Mouse (Mus musculus) testis, adult 2 months (tissue): ENCODE measurements around the gene Tmem107.

ENCODE experiments used
- CTCF ChIP-seq: fragments of 200-500 bp; IDR thresholded peaks from 2 replicates; pipeline ENCODE4 v1.5.1; 2012; ENCODE audit warnings: low read depth, mild to moderate bottlenecking, inconsistent platforms, low read length, moderate library complexity; ENCODE audit not compliant: control insufficient read depth, insufficient read depth, insufficient replicate concordance
- POLR2A ChIP-seq: fragments of 200-500 bp; IDR thresholded peaks from 2 replicates; pipeline ENCODE4 v1.6.1; 2012; ENCODE audit warnings: low read depth, mild to moderate bottlenecking, inconsistent platforms, low read length, moderate library complexity; ENCODE audit not compliant: control insufficient read depth

DNA sequence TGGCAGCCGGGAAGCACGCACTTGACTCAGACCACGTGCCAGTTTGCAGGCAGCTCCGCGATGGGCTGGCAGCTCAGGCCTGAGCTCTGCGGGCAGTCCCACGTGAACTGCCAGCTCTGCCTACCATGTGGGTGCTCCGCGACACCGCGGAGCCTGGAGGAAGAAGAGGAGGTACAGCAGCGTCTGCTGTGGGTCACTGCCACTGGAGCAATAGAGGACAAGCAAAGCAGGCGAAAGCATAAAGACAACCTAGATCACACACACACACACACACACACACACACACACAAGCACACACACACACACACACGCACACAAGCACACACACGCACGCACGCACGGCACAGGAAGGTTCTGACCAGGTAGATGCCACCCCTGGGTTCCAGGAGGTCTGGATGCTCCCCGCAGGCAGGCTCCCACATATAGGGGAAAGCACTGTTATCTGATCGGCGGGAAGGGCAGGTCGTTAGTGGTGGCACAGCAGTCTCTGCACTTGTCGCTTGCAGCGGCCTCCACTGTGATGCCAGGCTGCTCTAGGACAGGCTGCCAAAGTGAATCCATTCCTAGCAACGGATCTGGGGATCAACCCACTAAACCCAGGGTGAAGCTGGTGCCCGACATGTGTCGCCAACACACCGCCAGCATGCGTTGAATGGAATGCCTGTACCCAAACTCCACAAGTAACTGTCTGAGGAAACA, 4.3 kb upstream of the Tmem107 start:
- TF ChIP-seq CTCF = no peak
- no peak for TF ChIP-seq POLR2A
